Mouse (Mus musculus): ENCODE measurements at regions not wholly inside any gene's neighbourhood (a gene's known extent, or its start where the extent isn't known, plus 50 kb on each side); places are given as distances from the start of the nearest gene placed in this dataset.
A peak's percentile ranks its signal among the peaks of the same experiment; 100 is the strongest.

- Histone ChIP-seq H3K27me3 (ENCODE audit: control insufficient read depth, insufficient read depth, low read length) (no peaks in the 10 kb centered on the region), H3K4me3 (ENCODE audit: extremely low read depth, insufficient read depth, insufficient read length) (peak overlapping the region; percentile 16; the same call in 1 of the 2 replicates), H3K4me1 (ENCODE audit: control insufficient read depth, insufficient read depth, insufficient read length) (peaks cover 2% of the 10 kb centered on the region; the same call in 1 of the 2 replicates), H3K36me3 (ENCODE audit: control insufficient read depth, insufficient read depth, low read length) (no peaks in the 10 kb centered on the region), H3K27ac (ENCODE audit: insufficient read depth, low read length) (peak overlapping the region; percentile 60)
- 50% methylated on average over 14 of the region's 14 CpGs for WGBS
- TF ChIP-seq POLR2A (IDR thresholded peaks at IDR 0.05; ENCODE audit: low read depth, low read length) = no peak
- TF ChIP-seq CTCF (IDR thresholded peaks at IDR 0.05; ENCODE audit: extremely low read depth, insufficient read depth, insufficient read length, insufficient replicate concordance) = no peak
- no peak for DNase-seq (ENCODE audit: low read depth in 1 of 2, low spot score in 2 of 2)
Measured at GRCm38 (mm10) chr14:54176469-54176868, 77.4 kb downstream of the Dad1 start.

- no peak for DNase-seq (ENCODE audit: low read depth in 1 of 2, low spot score in 2 of 2)
- 0 out of 2 replicates have a peak overlapping the region, but pooled peaks have one; percentile 26 for H3K27ac ChIP-seq (ENCODE audit: insufficient read depth, low read length)
- H3K4me1 ChIP-seq (ENCODE audit: control insufficient read depth, insufficient read depth, insufficient read length) = no peaks in the 10 kb centered on the region
- WGBS = 83% methylated on average over 5 of the region's 5 CpGs
- no peaks in the 10 kb centered on the region for H3K36me3 ChIP-seq (ENCODE audit: control insufficient read depth, insufficient read depth, low read length)
- no peaks in the 10 kb centered on the region for H3K27me3 ChIP-seq (ENCODE audit: control insufficient read depth, insufficient read depth, low read length)
- no peak overlapping the region for H3K4me3 ChIP-seq (ENCODE audit: extremely low read depth, insufficient read depth, insufficient read length)
- TF ChIP-seq CTCF (IDR thresholded peaks at IDR 0.05; ENCODE audit: extremely low read depth, insufficient read depth, insufficient read length, insufficient replicate concordance) (no peak), POLR2A (IDR thresholded peaks at IDR 0.05; ENCODE audit: low read depth, low read length) (no peak)
Measured at GRCm38 (mm10) chr14:54175476-54175875, 78.4 kb downstream of the Dad1 start.

GRCm38 (mm10) chr14:54173316-54173715, 80.6 kb downstream of the Dad1 start:
- no peak for DNase-seq (ENCODE audit: low read depth in 1 of 2, low spot score in 2 of 2)
- Histone ChIP-seq H3K4me1 (ENCODE audit: control insufficient read depth, insufficient read depth, insufficient read length) (no peaks in the 10 kb centered on the region; the same call in 1 of the 2 replicates), H3K4me3 (ENCODE audit: extremely low read depth, insufficient read depth, insufficient read length) (no peak overlapping the region), H3K27me3 (ENCODE audit: control insufficient read depth, insufficient read depth, low read length) (no peaks in the 10 kb centered on the region), H3K27ac (ENCODE audit: insufficient read depth, low read length) (0 out of 2 replicates have a peak overlapping the region, but pooled peaks have one; percentile 22), H3K36me3 (ENCODE audit: control insufficient read depth, insufficient read depth, low read length) (no peaks in the 10 kb centered on the region)
- no peak for TF ChIP-seq CTCF (IDR thresholded peaks at IDR 0.05; ENCODE audit: extremely low read depth, insufficient read depth, insufficient read length, insufficient replicate concordance)
- 84% methylated on average over 5 of the region's 5 CpGs for WGBS

GRCm38 (mm10) chr14:54169254-54169653, 84.7 kb downstream of the Dad1 start:
- Histone ChIP-seq H3K4me3 (ENCODE audit: extremely low read depth, insufficient read depth, insufficient read length) (no peak overlapping the region; the same call in 1 of the 2 replicates), H3K27me3 (ENCODE audit: control insufficient read depth, insufficient read depth, low read length) (no peaks in the 10 kb centered on the region), H3K4me1 (ENCODE audit: control insufficient read depth, insufficient read depth, insufficient read length) (no peaks in the 10 kb centered on the region; the same call in 1 of the 2 replicates), H3K36me3 (ENCODE audit: control insufficient read depth, insufficient read depth, low read length) (no peaks in the 10 kb centered on the region), H3K27ac (ENCODE audit: insufficient read depth, low read length) (peak overlapping the region; percentile 48; the same call in 1 of the 2 replicates)
- TF ChIP-seq CTCF (IDR thresholded peaks at IDR 0.05; ENCODE audit: extremely low read depth, insufficient read depth, insufficient read length, insufficient replicate concordance) (no peak), POLR2A (IDR thresholded peaks at IDR 0.05; ENCODE audit: low read depth, low read length) (no peak)
- no peak for DNase-seq (ENCODE audit: low read depth in 1 of 2, low spot score in 2 of 2)
- WGBS = 87% methylated on average over 7 of the region's 7 CpGs

- 46% methylated on average over 4 of the region's 4 CpGs for WGBS
- H3K27me3 ChIP-seq (ENCODE audit: control insufficient read depth, insufficient read depth, low read length) = no peaks in the 10 kb centered on the region
- DNase-seq (ENCODE audit: low read depth in 1 of 2, low spot score in 2 of 2) = no peak
- TF ChIP-seq CTCF (IDR thresholded peaks at IDR 0.05; ENCODE audit: extremely low read depth, insufficient read depth, insufficient read length, insufficient replicate concordance) = no peak
- H3K27ac ChIP-seq (ENCODE audit: insufficient read depth, low read length) = peak overlapping the region; percentile 48; the same call in 1 of the 2 replicates
- H3K4me1 ChIP-seq (ENCODE audit: control insufficient read depth, insufficient read depth, insufficient read length) = no peaks in the 10 kb centered on the region; the same call in 1 of the 2 replicates
- H3K4me3 ChIP-seq (ENCODE audit: extremely low read depth, insufficient read depth, insufficient read length) = no peak overlapping the region
- no peaks in the 10 kb centered on the region for H3K36me3 ChIP-seq (ENCODE audit: control insufficient read depth, insufficient read depth, low read length)
Measured at GRCm38 (mm10) chr14:54168414-54168931, 85.4 kb downstream of the Dad1 start.

DNA sequence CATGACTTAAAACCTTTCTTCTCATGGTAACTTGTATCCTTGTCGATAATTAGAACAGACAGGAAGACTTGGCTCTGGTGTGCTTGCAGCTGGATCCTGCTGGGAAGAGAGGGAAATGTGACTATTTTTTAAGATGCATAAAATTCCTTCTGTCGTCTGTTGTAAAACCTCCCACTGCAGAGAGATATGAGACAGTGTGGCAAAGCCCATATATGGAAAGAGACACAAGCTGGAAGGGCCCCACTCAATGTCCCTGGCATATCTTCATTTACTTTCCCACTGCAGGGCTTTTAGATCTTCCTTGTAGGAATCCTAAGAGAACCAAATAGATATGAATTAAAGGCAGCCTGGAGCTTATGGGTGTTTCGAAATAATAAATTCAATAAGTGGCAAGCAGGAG, 87.8 kb downstream of the Dad1 start:
- Histone ChIP-seq H3K4me1 (ENCODE audit: control insufficient read depth, insufficient read depth, insufficient read length) (no peaks in the 10 kb centered on the region; the same call in 1 of the 2 replicates), H3K27ac (ENCODE audit: insufficient read depth, low read length) (no peak overlapping the region), H3K4me3 (ENCODE audit: extremely low read depth, insufficient read depth, insufficient read length) (no peak overlapping the region), H3K36me3 (ENCODE audit: control insufficient read depth, insufficient read depth, low read length) (no peaks in the 10 kb centered on the region), H3K27me3 (ENCODE audit: control insufficient read depth, insufficient read depth, low read length) (no peaks in the 10 kb centered on the region)
- TF ChIP-seq CTCF (IDR thresholded peaks at IDR 0.05; ENCODE audit: extremely low read depth, insufficient read depth, insufficient read length, insufficient replicate concordance) (no peak), POLR2A (IDR thresholded peaks at IDR 0.05; ENCODE audit: low read depth, low read length) (no peak)
- DNase-seq (ENCODE audit: low read depth in 1 of 2, low spot score in 2 of 2) = no peak
- 67% methylated on average over 3 of the region's 3 CpGs for WGBS

DNA sequence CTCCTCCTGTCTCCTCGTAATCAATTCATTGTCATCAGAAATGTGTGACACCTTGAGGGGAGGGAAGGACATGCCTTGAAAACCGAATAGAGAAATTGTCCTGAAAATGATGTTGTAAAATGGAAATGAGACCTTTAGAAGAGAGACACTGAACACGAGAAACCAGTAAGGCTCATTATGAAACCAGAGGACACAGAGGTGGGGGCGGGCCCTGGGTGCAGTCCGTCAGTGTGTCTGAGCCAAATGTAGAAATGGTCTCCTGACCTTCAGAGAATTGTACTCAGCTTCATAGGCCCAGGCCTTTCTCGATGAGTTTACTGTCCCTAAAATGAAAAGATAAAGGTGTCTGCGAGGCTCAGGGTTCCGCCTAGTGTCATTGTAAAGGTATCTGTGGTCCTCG, 89.0 kb downstream of the Dad1 start:
- H3K4me1 ChIP-seq (ENCODE audit: control insufficient read depth, insufficient read depth, insufficient read length) = no peaks in the 10 kb centered on the region; the same call in 1 of the 2 replicates
- TF ChIP-seq CTCF (IDR thresholded peaks at IDR 0.05; ENCODE audit: extremely low read depth, insufficient read depth, insufficient read length, insufficient replicate concordance) = no peak
- no peak overlapping the region for H3K4me3 ChIP-seq (ENCODE audit: extremely low read depth, insufficient read depth, insufficient read length)
- no peak for DNase-seq (ENCODE audit: low read depth in 1 of 2, low spot score in 2 of 2)
- 86% methylated on average over 9 of the region's 9 CpGs for WGBS
- no peaks in the 10 kb centered on the region for H3K36me3 ChIP-seq (ENCODE audit: control insufficient read depth, insufficient read depth, low read length)
- H3K27me3 ChIP-seq (ENCODE audit: control insufficient read depth, insufficient read depth, low read length) = no peaks in the 10 kb centered on the region
- H3K27ac ChIP-seq (ENCODE audit: insufficient read depth, low read length) = no peak overlapping the region

Data from spleen, adult 2 months (tissue).